Mouse (Mus musculus) heart, adult 2 months (tissue): ENCODE results near the gene Trpv5. TPM values are rescaled to one million over a fixed set of nuclear protein-coding genes. Genes with fewer than 3 reads are reported as not detected.

Source experiments
- DNase-seq, 2 experiments: peaks; one replicate each; pipeline ENCODE4 v3.0.0; 2021
- H3K27ac ChIP-seq: fragments of 200-600 bp; 2 replicates; pipeline ENCODE4 v1.8.1; 2022
- H3K27me3 ChIP-seq: fragments of 200-500 bp; 2 replicates; pipeline ENCODE4 v1.6.1; 2012; ENCODE audit warnings: mild to moderate bottlenecking, low read length, inconsistent platforms, mixed read lengths; ENCODE audit not compliant: control insufficient read depth, insufficient read depth
- H3K36me3 ChIP-seq: fragments of 200-500 bp; 2 replicates; pipeline ENCODE4 v1.6.1; 2012; ENCODE audit warnings: low read length, inconsistent platforms; ENCODE audit not compliant: control insufficient read depth, insufficient read depth
- H3K4me1 ChIP-seq: fragments of 200-500 bp; 2 replicates; pipeline ENCODE4 v1.6.1; 2011; ENCODE audit warnings: low read length; ENCODE audit not compliant: control insufficient read depth, insufficient read depth
- H3K4me3 ChIP-seq: fragments of 200-600 bp; 2 replicates; pipeline ENCODE4 v1.8.1; 2022
- H3K79me2 ChIP-seq: fragments of 200-500 bp; replicated peaks from 2 replicates; pipeline ENCODE4 v1.6.1; 2012; ENCODE audit warnings: mild to moderate bottlenecking, inconsistent platforms, low read length, moderate library complexity, mixed read lengths; ENCODE audit not compliant: control insufficient read depth, insufficient read depth
- H3K9ac ChIP-seq: fragments of 200-500 bp; 2 replicates; pipeline ENCODE4 v1.6.1; 2012; ENCODE audit warnings: low read depth, mild to moderate bottlenecking, control low read depth, inconsistent platforms, low read length, mixed read lengths
- CTCF ChIP-seq: fragments of 200-600 bp; IDR thresholded peaks from 2 replicates; pipeline ENCODE4 v1.8.1; 2022; ENCODE audit warnings: antibody characterized with exemption, mild to moderate bottlenecking, moderate library complexity
- EP300 ChIP-seq: fragments of 200-500 bp; IDR thresholded peaks from 2 replicates; pipeline ENCODE4 v1.6.1; 2011; ENCODE audit warnings: low read depth, low read length, control low read depth; ENCODE audit not compliant: insufficient read depth
- POLR2A ChIP-seq: fragments of 200-500 bp; IDR thresholded peaks from 2 replicates; pipeline ENCODE4 v1.6.1; 2011; ENCODE audit warnings: mild to moderate bottlenecking, low read depth, low read length, control low read depth; ENCODE audit not compliant: insufficient read depth
- WGBS: fragments of 180-500 bp; shearing (Covaris S2); methylation state at CpG from one replicate; pipeline ENCODE4 v1.1.7; 2018; 5-methylcytosine and 5-hydroxymethylcytosine counted together
- intact Hi-C: fragments of 180-260 bp; cut with DNase I; formaldehyde crosslinking; loops from one replicate; pipeline ENCODE4 v1.15.1; 2025
- polyA plus RNA-seq: library from polyadenylated mRNA; depleted of rRNA; stranded (reverse); fragments of >200 nt; gene quantifications from 2 replicates; pipeline ENCODE4 v1.2.3, GENCODE M21; 2012
- total RNA-seq, 2 experiments: library from RNA; stranded (reverse); gene quantifications; 2 replicates each; pipeline ENCODE4 v1.2.3; 2021

Gene Trpv5
- total and polyA plus RNA-seq, 3 experiments = not detected

DNA sequence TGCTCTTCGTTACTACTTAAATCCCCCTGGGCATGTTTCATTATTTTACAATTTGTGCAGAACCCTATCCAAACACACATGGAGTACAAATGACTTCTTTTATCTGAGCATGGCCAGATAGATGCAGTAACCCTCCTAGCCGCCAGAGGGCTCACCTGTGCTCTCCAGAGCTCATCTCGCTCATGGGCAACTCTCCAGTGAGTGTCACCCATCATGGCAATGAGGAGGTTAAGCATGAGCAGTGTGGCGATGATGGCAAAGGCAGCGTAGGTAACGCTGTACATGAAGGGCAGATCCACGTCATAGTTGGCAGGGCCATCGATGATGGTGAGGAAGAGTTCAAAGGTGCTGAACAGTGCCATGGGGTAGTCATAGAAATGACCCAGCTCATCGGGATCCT lies 57.9 kb downstream of the Trpv5 start:
- H3K79me2 ChIP-seq = no peaks in the 10 kb centered on the region
- H3K9ac ChIP-seq = no peak overlapping the region
- no peak for DNase-seq
- intact Hi-C loops = no loop called here
- no peaks in the 10 kb centered on the region for H3K4me1 ChIP-seq
- H3K36me3 ChIP-seq = no peaks in the 10 kb centered on the region
- no peak overlapping the region for H3K27ac ChIP-seq
- 68% methylated on average over 9 of the region's 9 CpGs for WGBS
- H3K4me3 ChIP-seq = no peak overlapping the region
- TF ChIP-seq CTCF (peak; percentile 39), EP300 (no peak)
- no peaks in the 10 kb centered on the region for H3K27me3 ChIP-seq

GRCm38 (mm10) chr6:41621241-41621990 lies 59.2 kb downstream of the Trpv5 start:
- 83% methylated on average over 12 of the region's 12 CpGs for WGBS
- H3K36me3 ChIP-seq = no peaks in the 10 kb centered on the region
- TF ChIP-seq EP300 (no peak), CTCF (no peak), POLR2A (no peak)
- H3K4me1 ChIP-seq = no peaks in the 10 kb centered on the region
- intact Hi-C loops = no loop called here
- H3K4me3 ChIP-seq = no peak overlapping the region
- no peaks in the 10 kb centered on the region for H3K79me2 ChIP-seq
- H3K27me3 ChIP-seq = no peaks in the 10 kb centered on the region
- no peak overlapping the region for H3K27ac ChIP-seq
- H3K9ac ChIP-seq = no peak overlapping the region
- no peak for DNase-seq

DNA sequence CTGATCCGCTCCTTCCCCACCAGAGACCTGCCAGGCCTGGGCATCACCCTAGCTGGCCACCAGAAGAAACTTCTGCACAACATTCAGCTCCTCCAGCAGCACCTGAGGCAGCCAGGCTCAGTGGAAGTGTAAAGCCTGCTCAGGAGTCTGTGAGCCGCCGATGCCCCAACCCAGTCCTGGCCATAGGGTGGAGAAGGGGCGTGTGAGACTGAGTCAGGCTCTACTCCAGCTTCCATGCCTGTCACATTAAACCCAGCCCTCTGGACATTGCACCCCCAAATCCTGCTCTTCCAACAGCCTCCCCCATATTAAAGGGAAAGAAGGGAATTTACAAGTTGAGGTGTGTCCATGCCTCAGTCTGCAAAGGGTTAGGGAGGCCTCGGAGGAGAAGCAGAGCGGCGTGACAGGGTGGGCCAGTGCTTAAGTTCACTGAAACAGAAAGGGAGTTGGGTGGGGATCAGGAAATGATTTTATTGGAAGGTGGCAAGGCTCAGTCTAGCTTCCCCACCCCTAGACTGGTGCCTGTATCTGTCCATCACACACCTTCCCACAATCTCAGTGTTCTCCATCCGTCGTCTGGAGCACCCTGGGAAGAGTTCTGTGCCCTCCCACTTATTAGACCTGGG lies 60.3 kb downstream of the Trpv5 start:
- no peaks in the 10 kb centered on the region for H3K36me3 ChIP-seq
- H3K27me3 ChIP-seq = no peaks in the 10 kb centered on the region
- 83% methylated on average over 9 of the region's 9 CpGs for WGBS
- no peak for DNase-seq
- intact Hi-C loops = no loop called here
- no peak overlapping the region for H3K4me3 ChIP-seq
- H3K79me2 ChIP-seq = no peaks in the 10 kb centered on the region
- H3K27ac ChIP-seq = no peak overlapping the region
- TF ChIP-seq EP300 (no peak), CTCF (no peak), POLR2A (no peak)
- H3K9ac ChIP-seq = no peak overlapping the region
- H3K4me1 ChIP-seq = no peaks in the 10 kb centered on the region

- H3K27ac ChIP-seq = no peak overlapping the region
- H3K4me3 ChIP-seq = no peak overlapping the region
- no peaks in the 10 kb centered on the region for H3K36me3 ChIP-seq
- no peaks in the 10 kb centered on the region for H3K4me1 ChIP-seq
- no peaks in the 10 kb centered on the region for H3K27me3 ChIP-seq
- DNase-seq = no peak
- H3K9ac ChIP-seq = no peak overlapping the region
- TF ChIP-seq CTCF (no peak), POLR2A (no peak), EP300 (no peak)
- no peaks in the 10 kb centered on the region for H3K79me2 ChIP-seq
- intact Hi-C loops = no loop called here
- 41% methylated on average over 5 of the region's 5 CpGs for WGBS
These were observed 72.9 kb downstream of the Trpv5 start for GRCm38 (mm10) chr6:41607637-41608036.

GRCm38 (mm10) chr6:41606214-41606613 lies 74.4 kb downstream of the Trpv5 start:
- DNase-seq = peak; percentile 37 to 57
- Histone ChIP-seq H3K4me1 (no peaks in the 10 kb centered on the region), H3K36me3 (no peaks in the 10 kb centered on the region), H3K27ac (no peak overlapping the region), H3K4me3 (no peak overlapping the region), H3K9ac (no peak overlapping the region), H3K79me2 (no peaks in the 10 kb centered on the region), H3K27me3 (no peaks in the 10 kb centered on the region)
- TF ChIP-seq CTCF = no peak
- TF ChIP-seq POLR2A = no peak
- TF ChIP-seq EP300 = no peak
- 24% methylated on average over 4 of the region's 4 CpGs for WGBS
- intact Hi-C loops = no loop called here

DNA sequence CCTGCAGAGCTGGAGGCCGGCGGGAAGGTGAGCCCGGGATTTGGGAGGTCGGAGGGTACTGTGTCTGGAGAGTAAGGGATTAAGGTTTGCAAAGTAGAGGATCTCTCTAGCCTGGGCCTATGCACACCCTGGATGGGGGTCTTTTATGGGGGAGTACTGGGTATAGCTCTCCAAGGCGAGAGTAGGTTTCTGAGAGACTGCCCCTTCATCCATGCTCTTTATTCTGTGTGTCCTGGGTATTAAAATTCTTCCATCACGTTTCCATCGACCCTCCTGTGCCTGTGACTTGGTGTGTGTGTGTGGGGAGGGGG lies 74.8 kb downstream of the Trpv5 start:
- 7% methylated on average over 7 of the region's 7 CpGs for WGBS
- intact Hi-C loops = no loop called here
- no peaks in the 10 kb centered on the region for H3K27me3 ChIP-seq
- H3K4me3 ChIP-seq = peak overlapping the region; percentile 51
- H3K36me3 ChIP-seq = no peaks in the 10 kb centered on the region
- no peak for DNase-seq
- H3K27ac ChIP-seq = no peak overlapping the region
- no peak for TF ChIP-seq POLR2A
- no peak for TF ChIP-seq CTCF
- TF ChIP-seq EP300 = no peak
- H3K9ac ChIP-seq = peak overlapping the region; percentile 67
- H3K4me1 ChIP-seq = no peaks in the 10 kb centered on the region
- H3K79me2 ChIP-seq = no peaks in the 10 kb centered on the region
